Mouse (Mus musculus): ENCODE measurements around the gene Mxra8.

DNA sequence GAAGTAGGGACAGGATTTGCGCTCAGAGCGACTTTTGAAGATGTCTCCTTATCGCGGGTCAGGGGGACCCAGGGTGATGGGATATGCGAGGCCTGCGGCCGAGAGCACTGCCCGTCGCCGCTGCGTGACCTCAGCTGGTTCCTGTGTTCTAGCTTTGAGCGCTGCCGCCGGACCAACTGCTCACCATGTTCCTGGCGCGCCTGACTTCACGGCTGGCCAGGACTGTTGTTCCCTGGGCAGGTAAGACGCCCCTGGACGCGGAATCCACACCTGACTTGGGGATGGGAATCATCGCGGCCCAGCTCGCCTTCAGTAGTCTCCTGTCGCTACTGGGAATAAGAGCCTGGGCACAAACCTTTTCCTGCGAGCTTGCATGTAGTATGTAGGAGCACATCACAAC is 7.6 kb upstream of the Mxra8 start:
- TF ChIP-seq CTCF (IDR thresholded peaks at IDR 0.05) (no peak), EP300 (IDR thresholded peaks at IDR 0.05) (no peak)

Measured in lung, postnatal 0 days (tissue).